Mouse (Mus musculus) heart, adult 2 months (tissue): ENCODE results near the gene Ambp. TPM values are rescaled to one million over a fixed set of nuclear protein-coding genes. Genes with fewer than 3 reads are reported as not detected.

Source experiments
- DNase-seq, 2 experiments: peaks; one replicate each; pipeline ENCODE4 v3.0.0; 2021
- H3K27ac ChIP-seq: fragments of 200-600 bp; 2 replicates; pipeline ENCODE4 v1.8.1; 2022
- H3K27me3 ChIP-seq: fragments of 200-500 bp; 2 replicates; pipeline ENCODE4 v1.6.1; 2012; ENCODE audit warnings: mild to moderate bottlenecking, low read length, inconsistent platforms, mixed read lengths; ENCODE audit not compliant: control insufficient read depth, insufficient read depth
- H3K36me3 ChIP-seq: fragments of 200-500 bp; 2 replicates; pipeline ENCODE4 v1.6.1; 2012; ENCODE audit warnings: low read length, inconsistent platforms; ENCODE audit not compliant: control insufficient read depth, insufficient read depth
- H3K4me1 ChIP-seq: fragments of 200-500 bp; 2 replicates; pipeline ENCODE4 v1.6.1; 2011; ENCODE audit warnings: low read length; ENCODE audit not compliant: control insufficient read depth, insufficient read depth
- H3K4me3 ChIP-seq: fragments of 200-600 bp; 2 replicates; pipeline ENCODE4 v1.8.1; 2022
- H3K79me2 ChIP-seq: fragments of 200-500 bp; replicated peaks from 2 replicates; pipeline ENCODE4 v1.6.1; 2012; ENCODE audit warnings: mild to moderate bottlenecking, inconsistent platforms, low read length, moderate library complexity, mixed read lengths; ENCODE audit not compliant: control insufficient read depth, insufficient read depth
- H3K9ac ChIP-seq: fragments of 200-500 bp; 2 replicates; pipeline ENCODE4 v1.6.1; 2012; ENCODE audit warnings: low read depth, mild to moderate bottlenecking, control low read depth, inconsistent platforms, low read length, mixed read lengths
- CTCF ChIP-seq: fragments of 200-600 bp; IDR thresholded peaks from 2 replicates; pipeline ENCODE4 v1.8.1; 2022; ENCODE audit warnings: antibody characterized with exemption, mild to moderate bottlenecking, moderate library complexity
- EP300 ChIP-seq: fragments of 200-500 bp; IDR thresholded peaks from 2 replicates; pipeline ENCODE4 v1.6.1; 2011; ENCODE audit warnings: low read depth, low read length, control low read depth; ENCODE audit not compliant: insufficient read depth
- POLR2A ChIP-seq: fragments of 200-500 bp; IDR thresholded peaks from 2 replicates; pipeline ENCODE4 v1.6.1; 2011; ENCODE audit warnings: mild to moderate bottlenecking, low read depth, low read length, control low read depth; ENCODE audit not compliant: insufficient read depth
- WGBS: fragments of 180-500 bp; shearing (Covaris S2); methylation state at CpG from one replicate; pipeline ENCODE4 v1.1.7; 2018; 5-methylcytosine and 5-hydroxymethylcytosine counted together
- intact Hi-C: fragments of 180-260 bp; cut with DNase I; formaldehyde crosslinking; loops from one replicate; pipeline ENCODE4 v1.15.1; 2025
- polyA plus RNA-seq: library from polyadenylated mRNA; depleted of rRNA; stranded (reverse); fragments of >200 nt; gene quantifications from 2 replicates; pipeline ENCODE4 v1.2.3, GENCODE M21; 2012
- total RNA-seq, 2 experiments: library from RNA; stranded (reverse); gene quantifications; 2 replicates each; pipeline ENCODE4 v1.2.3; 2021

Ambp gene
- total and polyA plus RNA-seq, 3 experiments = not detected

GRCm38 (mm10) chr4:63181556-63181955 lies 27.0 kb upstream of the Ambp start:
- H3K27me3 ChIP-seq = no peaks in the 10 kb centered on the region
- TF ChIP-seq POLR2A (no peak), CTCF (peak; percentile 85), EP300 (0 out of 2 replicates have a peak, but pooled peaks have one; percentile 51)
- no peak overlapping the region for H3K4me3 ChIP-seq
- intact Hi-C loops = loop anchor here (1.0 kb wide), 1 partner anchor 138 kb away; no protein-coding TSS in a partner anchor
- no peaks in the 10 kb centered on the region for H3K79me2 ChIP-seq
- no peaks in the 10 kb centered on the region for H3K4me1 ChIP-seq
- WGBS = 11% methylated on average over 5 of the region's 5 CpGs
- DNase-seq = peak; percentile 54 to 63
- H3K36me3 ChIP-seq = no peaks in the 10 kb centered on the region
- H3K27ac ChIP-seq = no peak overlapping the region
- H3K9ac ChIP-seq = no peak overlapping the region

- Histone ChIP-seq H3K79me2 (no peaks in the 10 kb centered on the region), H3K27ac (no peak within 1 kb of the TSS), H3K4me3 (no peak within 1 kb of the TSS), H3K9ac (no peak within 1 kb of the TSS), H3K4me1 (no peaks in the 10 kb centered on the region), H3K36me3 (no peaks in the 10 kb centered on the region), H3K27me3 (no peaks in the 10 kb centered on the region; the same call in 1 of the 2 replicates)
- 72% methylated on average over 4 of the region's 4 CpGs for WGBS
- intact Hi-C loops = no loop called here
- TF ChIP-seq CTCF = no peak
- TF ChIP-seq EP300 = no peak
- TF ChIP-seq POLR2A = no peak
- no peak for DNase-seq
These were observed 17.5 kb upstream of the Ambp start, which contains the start of gene Kif12 for GRCm38 (mm10) chr4:63171969-63172685. Gene Kif12, minus strand, starts transcription at chr4:63172131.

GRCm38 (mm10) chr4:63171122-63171521 lies 16.5 kb upstream of the Ambp start:
- no peaks in the 10 kb centered on the region; the same call in 1 of the 2 replicates for H3K27me3 ChIP-seq
- 44% methylated on average over 24 of the region's 24 CpGs for WGBS

GRCm38 (mm10) chr4:63170061-63170460 lies 15.5 kb upstream of the Ambp start:
- Histone ChIP-seq H3K27ac (no peak overlapping the region), H3K4me1 (no peaks in the 10 kb centered on the region), H3K27me3 (no peaks in the 10 kb centered on the region; the same call in 1 of the 2 replicates), H3K36me3 (no peaks in the 10 kb centered on the region), H3K4me3 (no peak overlapping the region), H3K79me2 (no peaks in the 10 kb centered on the region), H3K9ac (no peak overlapping the region)
- intact Hi-C loops = no loop called here
- no peak for DNase-seq
- WGBS = 69% methylated on average over 4 of the region's 4 CpGs
- TF ChIP-seq CTCF = no peak
- TF ChIP-seq EP300 = no peak
- no peak for TF ChIP-seq POLR2A

More at GRCm38 (mm10) chr4:63171122-63171521, 16.5 kb upstream of the Ambp start:
- no peaks in the 10 kb centered on the region for H3K79me2 ChIP-seq
- no peak overlapping the region for H3K27ac ChIP-seq
- no peaks in the 10 kb centered on the region for H3K36me3 ChIP-seq
- H3K4me3 ChIP-seq = no peak overlapping the region
- TF ChIP-seq EP300 = no peak
- no peak for TF ChIP-seq CTCF
- TF ChIP-seq POLR2A = no peak
- H3K9ac ChIP-seq = no peak overlapping the region
- H3K4me1 ChIP-seq = no peaks in the 10 kb centered on the region
- no peak for DNase-seq
- intact Hi-C loops = no loop called here

- WGBS = 73% methylated on average over 5 of the region's 5 CpGs
- no peak overlapping the region for H3K4me3 ChIP-seq
- no peak overlapping the region for H3K27ac ChIP-seq
- intact Hi-C loops = no loop called here
- TF ChIP-seq CTCF (no peak), EP300 (no peak), POLR2A (no peak)
- DNase-seq = no peak
- H3K27me3 ChIP-seq = no peaks in the 10 kb centered on the region; the same call in 1 of the 2 replicates
- H3K9ac ChIP-seq = no peak overlapping the region
- H3K79me2 ChIP-seq = no peaks in the 10 kb centered on the region
- H3K36me3 ChIP-seq = no peaks in the 10 kb centered on the region
- no peaks in the 10 kb centered on the region for H3K4me1 ChIP-seq
These were observed 11.7 kb upstream of the Ambp start for GRCm38 (mm10) chr4:63166323-63166722.

GRCm38 (mm10) chr4:63165636-63166035 lies 11.0 kb upstream of the Ambp start:
- WGBS = 84% methylated on average over 4 of the region's 4 CpGs
- no peak for TF ChIP-seq POLR2A
- TF ChIP-seq EP300 = no peak
- TF ChIP-seq CTCF = no peak
- no peaks in the 10 kb centered on the region for H3K36me3 ChIP-seq
- H3K27ac ChIP-seq = no peak overlapping the region
- no peaks in the 10 kb centered on the region; the same call in 1 of the 2 replicates for H3K27me3 ChIP-seq
- no peaks in the 10 kb centered on the region for H3K4me1 ChIP-seq
- H3K4me3 ChIP-seq = no peak overlapping the region
- no peak for DNase-seq
- no peaks in the 10 kb centered on the region for H3K79me2 ChIP-seq
- intact Hi-C loops = no loop called here
- no peak overlapping the region for H3K9ac ChIP-seq
